Mouse (Mus musculus) G1E (cell line): Measurements from ENCODE around the gene Frmpd4.

Experiments used
- CTCF ChIP-seq: IDR thresholded peaks from 2 replicates; pipeline ENCODE4 v1.5.1; 2012; ENCODE audit warnings: low read depth, low read length, inconsistent platforms, mixed read lengths
- GATA1 ChIP-seq: IDR thresholded peaks from 2 replicates; pipeline ENCODE4 v1.6.1; 2012; ENCODE audit warnings: borderline replicate concordance, low read length, inconsistent platforms, mixed read lengths
- TAL1 ChIP-seq: conservative IDR thresholded peaks from 2 replicates; pipeline ENCODE4 v1.6.1; 2012; ENCODE audit warnings: low read depth, low read length, inconsistent platforms, mixed read lengths

DNA sequence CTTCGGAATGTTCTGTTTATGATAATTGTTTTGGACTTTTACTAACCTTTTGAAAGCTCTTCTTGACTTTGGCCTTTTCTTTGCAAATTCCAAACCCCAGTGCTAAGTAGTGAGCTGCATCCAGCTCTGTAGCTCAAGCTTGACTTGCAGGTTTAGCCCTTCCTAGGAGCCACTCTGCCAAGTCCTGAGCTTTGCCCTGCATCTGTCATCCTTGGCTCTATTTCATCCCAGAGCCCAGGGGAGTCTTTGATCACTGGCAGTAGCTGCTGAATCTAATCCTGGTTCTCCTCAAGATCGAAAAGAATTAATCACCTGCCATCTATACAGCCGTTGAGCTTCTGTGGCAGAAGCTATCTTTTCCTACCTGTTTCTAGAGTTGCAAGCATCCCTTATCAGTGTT lies 251.9 kb downstream of the Frmpd4 start:
- TF ChIP-seq CTCF = no peak
- no peak for TF ChIP-seq GATA1
- no peak for TF ChIP-seq TAL1
